Mouse (Mus musculus) stomach, embryonic 14.5 days (tissue): ENCODE data around the gene Dido1. TPM values are rescaled to one million over a fixed set of nuclear protein-coding genes. Genes with fewer than 3 reads are reported as not detected.

Experiments
- ATAC-seq: fragments of 200-750 bp; cut with Nextera tagmentation; 2 replicates; pipeline ENCODE4 v1.8.0; 2017; ENCODE audit warnings: low read depth, moderate TSS enrichment; ENCODE audit not compliant: insufficient number of reproducible peaks, insufficient read depth, low FRiP score
- H3K27ac ChIP-seq: fragments of 300-500 bp; sonication (generic); 2 replicates; pipeline ENCODE4 v1.5.1; 2014; ENCODE audit warnings: mild to moderate bottlenecking, low read length, moderate library complexity, mixed read lengths
- H3K27me3 ChIP-seq: fragments of 300-500 bp; sonication (generic); 2 replicates; pipeline ENCODE4 v1.6.1; 2014; ENCODE audit warnings: low read length, control low read depth, mixed read lengths; ENCODE audit not compliant: control insufficient read depth, insufficient read depth
- H3K36me3 ChIP-seq: fragments of 300-500 bp; sonication (generic); 2 replicates; pipeline ENCODE4 v1.6.1; 2014; ENCODE audit warnings: mild to moderate bottlenecking, control low read depth, low read length, moderate library complexity, mixed read lengths; ENCODE audit not compliant: control insufficient read depth, insufficient read depth
- H3K4me1 ChIP-seq: fragments of 300-500 bp; sonication (generic); 2 replicates; pipeline ENCODE4 v1.6.1; 2014; ENCODE audit warnings: low read length, control low read depth, mixed read lengths; ENCODE audit not compliant: control insufficient read depth, insufficient read depth
- H3K4me2 ChIP-seq: fragments of 300-500 bp; sonication (generic); replicated peaks from 2 replicates; pipeline ENCODE4 v1.6.1; 2014; ENCODE audit warnings: low read depth, low read length, control low read depth
- H3K4me3 ChIP-seq: fragments of 300-500 bp; sonication (generic); 2 replicates; pipeline ENCODE4 v1.5.1; 2014; ENCODE audit warnings: low read depth, low read length, control low read depth
- H3K9ac ChIP-seq: fragments of 300-500 bp; sonication (generic); replicated peaks from 2 replicates; pipeline ENCODE4 v1.6.1; 2014; ENCODE audit warnings: low read depth, mild to moderate bottlenecking, control low read depth, low read length, moderate library complexity, mixed read lengths
- H3K9me3 ChIP-seq: fragments of 300-500 bp; sonication (generic); 2 replicates; pipeline ENCODE4 v1.6.1; 2016; ENCODE audit warnings: low read depth, low read length, control low read depth; ENCODE audit not compliant: control insufficient read depth
- WGBS: fragments of 180-500 bp; shearing (Covaris S2); extraction: QIAGEN DNeasy Blood & Tissue Kit; methylation state at CpG from one replicate; pipeline ENCODE4 v1.1.7; 2014; 5-methylcytosine and 5-hydroxymethylcytosine counted together
- polyA plus RNA-seq: library from polyadenylated mRNA; unstranded; fragments of >200 nt; fragmentation: Nextera tagmentation; extraction: Ambion mirVana; gene quantifications from 2 replicates; pipeline ENCODE4 v1.2.1, GENCODE M21; 2014

The Dido1 gene
- polyA plus RNA-seq, 1 experiment from 2014 or later: 41.2 TPM

GRCm38 (mm10) chr2:180610283-180610682 is 99.5 kb downstream of the Dido1 start:
- H3K36me3 ChIP-seq: no peaks in the 10 kb centered on the region
- H3K4me1 ChIP-seq: no peaks in the 10 kb centered on the region
- peak; percentile 56; the same call in 1 of the 2 replicates for ATAC-seq
- whole genome bisulfite sequencing: 69% methylated on average over 4 of the region's 4 CpGs
- no peaks in the 10 kb centered on the region for H3K27me3 ChIP-seq
- H3K4me3 ChIP-seq: no peak overlapping the region
- H3K27ac ChIP-seq: no peak overlapping the region
- no peak overlapping the region for H3K4me2 ChIP-seq
- H3K9ac ChIP-seq: no peak overlapping the region
- H3K9me3 ChIP-seq: no peaks in the 10 kb centered on the region

Other genes starting within 250 kb of the Dido1 start
- gene Ntsr1, start 210.0 kb downstream of the Dido1 start, polyA plus RNA-seq: 1.7 and 2.0 TPM in 2 replicates
- gene Mrgbp, start 128.7 kb downstream of the Dido1 start, polyA plus RNA-seq: 28.9 and 31.1 TPM in 2 replicates
- gene Ogfr, start 120.8 kb downstream of the Dido1 start, polyA plus RNA-seq: 61.3 and 61.4 TPM in 2 replicates
- 6.9 and 9.8 TPM in 2 replicates for gene Col9a3, start 112.2 kb downstream of the Dido1 start, polyA plus RNA-seq
- 0.13 and 0.14 TPM in 2 replicates for gene Tcfl5, start 67.3 kb downstream of the Dido1 start, polyA plus RNA-seq
- 53.4 and 57.1 TPM in 2 replicates for gene Gid8, start 118 bp upstream of the Dido1 start, polyA plus RNA-seq
- 1.7 and 1.9 TPM in 2 replicates for gene Slc17a9, start 15.3 kb upstream of the Dido1 start, polyA plus RNA-seq
- not detected in 2 replicates for gene Bhlhe23, start 66.9 kb upstream of the Dido1 start, polyA plus RNA-seq
- 27.1 and 35.3 TPM in 2 replicates for gene Ythdf1, start 210.9 kb upstream of the Dido1 start, polyA plus RNA-seq
- gene Birc7, start 219.0 kb upstream of the Dido1 start, polyA plus RNA-seq: 0.17 TPM in 1 of 2 replicates, not detected in the other
- 66.2 and 72.2 TPM in 2 replicates for gene Nkain4, start 244.7 kb upstream of the Dido1 start, polyA plus RNA-seq